In the genomic region with DNA sequence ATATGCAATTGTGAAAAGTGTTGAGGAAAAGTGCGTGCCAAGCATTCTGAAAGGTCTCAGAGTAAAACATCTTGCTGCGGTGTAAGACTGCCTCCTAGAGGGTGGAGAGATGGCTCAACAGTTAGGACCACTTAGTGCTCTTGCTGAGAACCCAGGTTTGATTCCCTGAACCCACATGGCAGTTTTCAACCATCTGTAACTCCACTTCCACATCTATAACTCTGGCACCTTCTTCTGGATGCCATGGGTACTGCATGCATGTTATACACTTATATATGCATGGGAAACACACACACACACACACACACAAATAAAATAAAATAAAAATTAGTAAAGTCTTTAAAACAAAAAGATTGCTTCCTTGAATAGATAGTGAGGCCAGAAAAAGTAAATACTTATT, we compare ENCODE assay signal across 8 mouse cellular contexts.
DNase-seq lines count a peak whose midpoint lies in the region; ATAC-seq and TF ChIP-seq lines count a peak whose summit lies in the region.

No protein-coding gene starts in this region.

- no peak overlapping the region for H3K4me3 ChIP-seq in gastrocnemius, adult 2 months

- H3K27ac ChIP-seq in gastrocnemius, adult 2 months = no peak overlapping the region

- intact Hi-C loops in gastrocnemius, adult 2 months (cut with DNase I) = loop anchor here (5.0 kb wide), 1 partner anchor 145 kb away; no protein-coding TSS in a partner anchor

- peak; percentile 77 for ATAC-seq in granulocyte monocyte progenitor cell, adult 5-6 weeks (replicated peaks; ENCODE audit: poor library complexity, severe bottlenecking)

- peak; percentile 57 for TF ChIP-seq CTCF in gastrocnemius, adult 2 months (IDR thresholded peaks at IDR 0.05)

- DNase-seq in gastrocnemius, adult 2 months = peak; percentile 19
- no peak for DNase-seq in gastrocnemius, adult 8-10 months (ENCODE audit: low spot score in 2 of 2)
- peak; percentile 43 for DNase-seq in testis, postnatal 10 days (ENCODE audit: low spot score)
- DNase-seq in testis, postnatal 14 days (ENCODE audit: low spot score) = no peak
- DNase-seq in retina, embryonic 14.5 days (ENCODE audit: low spot score) = peak; percentile 35
- no peak for DNase-seq in frontal cortex, postnatal 14 days (ENCODE audit: low spot score in 2 of 2)
- DNase-seq in adrenal gland, adult 18-20 months (ENCODE audit: low spot score in 2 of 2) = no peak

Comparison
In these comparisons a context has a peak if more than half of its experiments do, and no peak if none do; other contexts are left out.
1. DNase-seq: peak in gastrocnemius, adult 2 months (single experiment), testis, postnatal 10 days (single experiment) and retina, embryonic 14.5 days (single experiment); none in gastrocnemius, adult 8-10 months (0 of 2), testis, postnatal 14 days (single experiment), frontal cortex, postnatal 14 days (0 of 2) and adrenal gland, adult 18-20 months (0 of 2).